Mouse (Mus musculus) urinary bladder, adult 18-20 months (tissue): Measurements from ENCODE around the gene Tmem151a.
"Not testable (repeated sequence)": the region's sequence is repeated elsewhere in the genome, so short reads cannot be mapped to it uniquely, and the experiment has no call there.

Experiments used
- DNase-seq, 2 experiments: peaks; one replicate each; pipeline ENCODE4 v3.0.0; 2022; ENCODE audit warnings: low spot score in 2 of 2, mixed read lengths in 2 of 2

The Tmem151a gene

DNA sequence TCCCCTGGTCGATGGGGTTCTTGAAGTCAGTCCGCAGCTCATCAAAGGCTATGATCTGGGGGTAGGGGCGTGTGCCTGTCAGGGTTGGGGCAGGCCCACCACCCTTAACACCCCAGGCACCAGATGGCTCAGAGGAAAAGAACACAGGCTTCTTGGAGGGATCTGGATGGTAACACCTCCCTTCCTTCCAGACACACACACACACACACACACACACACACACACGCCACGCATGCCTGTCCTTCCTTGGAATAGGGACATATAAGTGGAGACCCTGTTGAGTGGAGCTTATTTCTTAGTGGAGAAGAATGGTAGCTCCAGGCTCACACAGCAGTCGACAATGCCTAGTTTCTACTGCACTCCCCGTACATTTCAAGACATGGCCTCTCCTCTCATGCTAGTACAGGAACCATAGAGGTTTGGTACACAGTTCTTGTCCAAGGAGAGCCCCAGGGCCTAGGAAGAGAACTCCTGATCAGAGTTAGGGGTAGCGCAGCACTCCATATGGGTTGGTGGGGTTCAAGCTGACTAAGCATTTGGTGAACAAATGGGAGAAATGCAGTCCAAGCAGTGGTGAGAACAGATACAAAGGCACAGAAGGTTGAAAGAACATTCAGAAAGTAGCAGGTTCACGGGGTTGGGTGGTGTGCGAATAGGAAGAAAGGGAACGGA lies 9.6 kb upstream of the Tmem151a start:
- no peak for DNase-seq

- DNase-seq = peak; percentile 74 to 85
Observed at GRCm38 (mm10) chr19:5094243-5094632, 8.9 kb upstream of the Tmem151a start.

DNA sequence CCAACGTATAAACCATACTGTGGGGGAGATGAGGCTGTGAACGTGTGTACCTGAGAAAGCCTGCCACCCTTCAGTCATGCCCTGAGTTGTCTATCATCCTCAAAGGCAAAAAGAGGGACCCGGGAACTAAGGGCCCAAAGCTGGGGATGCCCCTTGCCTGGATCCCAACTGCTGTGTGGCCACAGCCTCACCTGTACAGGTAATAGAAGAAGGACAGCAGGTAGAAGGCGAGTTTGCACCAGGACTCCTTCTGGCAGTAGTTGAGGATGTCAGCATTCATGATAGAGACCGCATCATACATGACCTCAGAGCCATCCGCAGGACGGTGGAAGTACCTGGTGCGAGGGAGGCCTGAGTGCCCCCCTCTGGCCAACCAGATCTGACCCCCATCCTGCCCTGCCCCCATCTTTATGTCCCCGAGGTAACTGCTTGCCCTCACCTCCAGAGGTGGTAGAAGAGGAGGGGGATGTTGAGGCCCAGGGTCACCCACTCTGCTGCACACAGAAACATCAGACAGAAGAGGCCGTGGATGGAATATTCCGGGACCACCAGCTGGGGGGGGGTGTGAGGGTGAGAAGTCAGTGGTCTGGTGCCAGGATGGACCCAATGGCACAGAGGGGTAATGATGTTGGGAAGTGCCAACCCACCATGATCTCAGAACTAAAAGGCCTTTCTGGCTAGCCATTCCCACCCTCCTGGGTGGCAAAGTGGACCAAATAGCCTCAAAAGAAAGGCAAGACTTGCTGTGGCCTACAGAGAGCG lies 8.3 kb upstream of the Tmem151a start:
- DNase-seq = no peak

GRCm38 (mm10) chr19:5092083-5092482 lies 6.8 kb upstream of the Tmem151a start:
- no peak for DNase-seq

GRCm38 (mm10) chr19:5089324-5089723 lies 4.0 kb upstream of the Tmem151a start:
- no peak for DNase-seq

GRCm38 (mm10) chr19:5087884-5088728 lies 2.8 kb upstream of the Tmem151a start, which contains the start of gene Yif1a:
Gene Yif1a, plus strand, starts transcription at chr19:5088538.
- DNase-seq = peak; percentile 92 to 94

DNA sequence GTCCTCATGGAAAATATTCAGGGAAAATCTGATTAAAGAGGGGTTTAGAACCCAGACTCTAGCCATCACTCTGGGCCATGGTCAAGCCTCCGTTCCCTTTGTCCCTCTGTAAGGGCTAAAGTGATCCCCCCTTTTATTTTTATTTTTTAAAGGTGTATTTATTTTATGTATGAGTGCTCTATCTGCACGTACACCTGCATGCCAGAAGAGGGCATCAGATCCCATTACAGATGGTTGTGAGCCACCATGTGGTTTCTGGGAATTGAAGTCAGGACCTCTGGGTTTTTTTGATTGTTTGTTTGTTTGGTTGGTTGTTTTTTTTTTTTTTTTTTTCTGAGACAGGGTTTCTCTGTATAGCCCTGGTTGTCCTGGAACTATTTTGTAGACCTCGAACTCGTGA lies 1.2 kb upstream of the Tmem151a start:
- DNase-seq = not testable (repeated sequence)

- DNase-seq = no peak
Observed at GRCm38 (mm10) chr19:5084834-5085144, 542 bp downstream of the Tmem151a start.

- no peak for DNase-seq
Observed at GRCm38 (mm10) chr19:5083961-5084833, 1.1 kb downstream of the Tmem151a start.

DNA sequence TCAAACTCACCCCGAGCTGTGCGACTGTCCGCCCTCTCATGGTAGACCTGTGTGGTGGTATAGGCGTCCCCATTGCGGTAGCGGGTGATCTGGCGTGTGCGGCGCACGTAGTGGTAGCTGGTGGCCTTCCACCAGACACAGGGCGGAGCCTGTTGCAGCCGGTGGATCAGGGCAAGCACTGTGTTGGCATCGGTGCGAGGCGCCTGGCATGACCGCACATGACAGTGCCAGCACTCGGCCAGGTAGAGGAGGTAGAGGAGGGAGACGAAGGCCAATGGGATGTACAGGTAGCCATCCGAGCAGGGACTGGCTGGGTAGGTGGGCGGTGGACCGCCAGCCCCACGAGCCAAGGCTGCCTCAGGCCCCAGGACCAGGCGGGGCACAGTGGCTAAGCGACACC lies 2.7 kb downstream of the Tmem151a start:
- DNase-seq = no peak

GRCm38 (mm10) chr19:5082005-5082404 lies 3.3 kb downstream of the Tmem151a start:
- no peak for DNase-seq

DNA sequence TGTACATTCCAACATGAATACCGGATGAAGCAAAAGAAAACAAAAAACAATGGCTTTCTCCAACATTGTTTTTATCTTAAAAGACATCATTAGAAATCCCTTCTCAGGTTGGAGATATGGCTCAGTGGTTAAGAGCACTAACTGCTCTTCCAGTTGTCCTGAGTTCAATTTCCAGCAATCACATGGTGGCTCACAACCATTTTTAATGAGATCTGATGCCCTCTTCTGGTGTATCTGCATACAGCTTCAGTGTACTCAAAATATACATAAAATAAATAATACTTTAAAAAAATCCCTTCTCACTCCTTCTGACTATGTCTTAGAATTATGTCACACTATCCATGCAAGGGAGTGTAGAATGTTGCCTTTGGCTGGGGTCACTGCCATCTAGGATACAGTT lies 6.1 kb downstream of the Tmem151a start:
- DNase-seq = no peak

- no peak for DNase-seq
Observed at GRCm38 (mm10) chr19:5073518-5073917, 11.8 kb downstream of the Tmem151a start.

DNA sequence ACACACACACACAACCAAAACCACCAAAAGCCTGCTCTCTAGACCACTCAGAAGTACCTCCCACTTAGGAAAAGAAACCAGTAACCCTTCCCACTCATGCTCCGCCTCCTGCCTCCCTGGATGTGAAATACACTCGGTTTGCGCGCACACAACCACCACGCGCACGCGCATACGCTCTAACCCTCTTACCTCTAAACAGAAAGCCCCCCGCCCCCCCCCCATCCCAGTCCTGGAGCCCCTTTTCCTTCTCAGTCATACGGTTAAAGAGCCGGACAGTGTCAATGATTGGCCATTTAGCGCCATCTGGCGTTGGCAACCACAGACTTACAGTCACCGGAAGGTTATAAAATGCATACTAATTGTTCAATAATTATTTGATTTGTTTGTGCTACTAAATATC lies 12.3 kb downstream of the Tmem151a start:
- peak in 1 of 2 experiments; percentile 45 for DNase-seq

GRCm38 (mm10) chr19:5072389-5073019 lies 12.8 kb downstream of the Tmem151a start:
- no peak for DNase-seq

GRCm38 (mm10) chr19:5071545-5072369 lies 13.6 kb downstream of the Tmem151a start:
- peak; percentile 81 to 88 for DNase-seq

DNA sequence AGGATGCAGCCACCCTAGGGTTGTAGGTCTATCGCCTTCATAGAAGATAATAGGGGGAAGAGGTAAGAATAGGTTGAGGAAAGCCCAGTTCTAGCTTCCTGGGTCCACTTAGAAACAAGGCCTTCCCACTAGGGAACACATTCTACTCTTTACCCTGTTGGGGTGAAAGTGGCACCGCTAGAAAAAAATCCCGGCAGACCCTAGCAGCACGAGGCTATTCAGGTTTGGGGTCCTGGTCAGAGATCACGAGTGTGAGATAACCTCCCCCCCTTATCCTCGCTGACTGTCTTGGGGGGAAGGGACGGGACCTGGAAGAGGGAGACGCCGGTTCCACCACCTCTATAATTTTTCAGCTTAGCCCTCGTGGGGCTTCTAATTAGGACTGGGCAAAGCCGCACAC lies 14.3 kb downstream of the Tmem151a start:
- DNase-seq = no peak

- no peak for DNase-seq
Observed at GRCm38 (mm10) chr19:5069978-5070377, 15.4 kb downstream of the Tmem151a start.

GRCm38 (mm10) chr19:5069486-5069885 lies 15.8 kb downstream of the Tmem151a start:
- no peak for DNase-seq

- DNase-seq = no peak
Observed at GRCm38 (mm10) chr19:5068570-5069234, 16.6 kb downstream of the Tmem151a start.
